Mouse (Mus musculus) ZHBTc4 (cell line): ENCODE measurements at regions not wholly inside any gene's neighbourhood (a gene's known extent, or its start where the extent isn't known, plus 50 kb on each side); places are given as distances from the start of the nearest gene placed in this dataset.
A peak's percentile ranks its signal among the peaks of the same experiment; 100 is the strongest.
"Not testable (repeated sequence)": the region's sequence is repeated elsewhere in the genome, so short reads cannot be mapped to it uniquely, and the experiment has no call there.

ENCODE experiments used
- DNase-seq: peaks from one replicate; pipeline ENCODE4 v3.0.0-alpha.2; 2011; ENCODE audit warnings: low read depth, low spot score

GRCm38 (mm10) chr13:50754911-50755310 lies 56.8 kb downstream of the Gm8765 start:
- DNase-seq: not testable (repeated sequence)

- not testable (repeated sequence) for DNase-seq
These were observed 58.2 kb downstream of the Gm8765 start for GRCm38 (mm10) chr13:50756334-50756733.

GRCm38 (mm10) chr13:50764618-50765017 lies 66.5 kb downstream of the Gm8765 start:
- peak; percentile 55 for DNase-seq

GRCm38 (mm10) chr13:50780036-50780435 lies 81.9 kb downstream of the Gm8765 start:
- not testable (repeated sequence) for DNase-seq

- peak; percentile 36 for DNase-seq
These were observed 131.9 kb downstream of the Gm8765 start for GRCm38 (mm10) chr13:50829879-50830550.
